Mouse (Mus musculus) mammary gland, adult 2 months (tissue): ENCODE measurements around the gene Olfr720. TPM values are rescaled to one million over a fixed set of nuclear protein-coding genes. Genes with fewer than 3 reads are reported as not detected.

Source experiments
- polyA plus RNA-seq: library from polyadenylated mRNA; depleted of rRNA; stranded (reverse); fragments of >200 nt; gene quantifications from 2 replicates; pipeline ENCODE4 v1.2.3, GENCODE M21; 2012; ENCODE audit warnings: low replicate concordance; rRNA removed

The Olfr720 gene
- not detected in 2 replicates for polyA plus RNA-seq

GRCm38 (mm10) chr14:14186738-14187137, at the start of gene Olfr720:
Olfr720 (minus strand) TSS chr14:14186838.

Other genes starting within 250 kb of the Olfr720 start
- gene Atxn7, start 225.4 kb downstream of the Olfr720 start, polyA plus RNA-seq: 35.5 and 38.3 TPM in 2 replicates
- gene Thoc7, start 225.0 kb downstream of the Olfr720 start, polyA plus RNA-seq: 7.0 and 37.7 TPM in 2 replicates
- 17.1 and 36.4 TPM in 2 replicates for gene Psmd6, start 65.9 kb downstream of the Olfr720 start, polyA plus RNA-seq
- gene Olfr31, start 136.0 kb upstream of the Olfr720 start, polyA plus RNA-seq: not detected in 2 replicates
- gene Il3ra, start 159.4 kb upstream of the Olfr720 start, polyA plus RNA-seq: 65.1 and 138 TPM in 2 replicates
- not detected in 2 replicates for gene Olfr721-ps1, start 214.5 kb upstream of the Olfr720 start, polyA plus RNA-seq